Mouse (Mus musculus) thymus, adult 2 months (tissue): ENCODE results near the gene Lyl1. TPM values are rescaled to one million over a fixed set of nuclear protein-coding genes. Genes with fewer than 3 reads are reported as not detected.
A peak's percentile ranks its signal among the peaks of the same experiment; 100 is the strongest.

Source experiments
- DNase-seq: peaks from one replicate; pipeline ENCODE4 v3.0.0; 2021
- H3K27ac ChIP-seq: fragments of 200-500 bp; 2 replicates; pipeline ENCODE4 v1.5.1; 2012; ENCODE audit warnings: low read length, control low read depth; ENCODE audit not compliant: control insufficient read depth, insufficient read depth
- H3K27me3 ChIP-seq: fragments of 200-500 bp; 2 replicates; pipeline ENCODE4 v1.6.1; 2012; ENCODE audit warnings: mild to moderate bottlenecking, low read length, moderate library complexity, mixed read lengths; ENCODE audit not compliant: control insufficient read depth, insufficient read depth
- H3K36me3 ChIP-seq: fragments of 200-500 bp; 2 replicates; pipeline ENCODE4 v1.6.1; 2012; ENCODE audit warnings: mild to moderate bottlenecking, low read length, moderate library complexity; ENCODE audit not compliant: control insufficient read depth, insufficient read depth
- H3K4me1 ChIP-seq: fragments of 200-500 bp; replicated peaks from 2 replicates; pipeline ENCODE4 v1.6.1; 2012; ENCODE audit warnings: low read length; ENCODE audit not compliant: control insufficient read depth, insufficient read depth
- H3K4me3 ChIP-seq: fragments of 200-500 bp; 2 replicates; pipeline ENCODE4 v1.5.1; 2012; ENCODE audit warnings: mild to moderate bottlenecking, low read length, control low read depth, moderate library complexity; ENCODE audit not compliant: control insufficient read depth, insufficient read depth
- CTCF ChIP-seq: fragments of 200-500 bp; IDR thresholded peaks from 2 replicates; pipeline ENCODE4 v1.5.1; 2012; ENCODE audit warnings: mild to moderate bottlenecking, control low read depth, low read length, moderate library complexity, borderline replicate concordance; ENCODE audit not compliant: control insufficient read depth, poor library complexity, insufficient read depth; ENCODE audit errors: extremely low read depth
- POLR2A ChIP-seq: fragments of 200-500 bp; IDR thresholded peaks from 2 replicates; pipeline ENCODE4 v1.6.1; 2012; ENCODE audit warnings: mild to moderate bottlenecking, low read length, control low read depth, moderate library complexity; ENCODE audit not compliant: control insufficient read depth, poor library complexity, insufficient read depth; ENCODE audit errors: extremely low read depth
- WGBS: fragments of 180-500 bp; shearing (Covaris S2); methylation state at CpG from one replicate; pipeline ENCODE4 v1.1.7; 2018; 5-methylcytosine and 5-hydroxymethylcytosine counted together
- polyA plus RNA-seq: library from polyadenylated mRNA; depleted of rRNA; stranded (reverse); fragments of >200 nt; gene quantifications from 2 replicates; pipeline ENCODE4 v1.2.3, GENCODE M21; 2012

Gene Lyl1
- polyA plus RNA-seq, 1 experiment = 7.1 TPM

GRCm38 (mm10) chr8:84707267-84707883, 6.1 kb downstream of the Lyl1 start:
- TF ChIP-seq CTCF (0 out of 2 replicates have a peak, but pooled peaks have one; percentile 12), POLR2A (no peak)
- 6% methylated on average over 22 of the region's 22 CpGs for WGBS
- Histone ChIP-seq H3K27ac (no peak overlapping the region), H3K4me3 (no peak overlapping the region), H3K27me3 (peaks cover 20% of the 10 kb centered on the region), H3K4me1 (peaks cover 30% of the 10 kb centered on the region), H3K36me3 (no peaks in the 10 kb centered on the region)
- peak; percentile 41 for DNase-seq

- H3K27me3 ChIP-seq = peaks cover 20% of the 10 kb centered on the region
- 69% methylated on average over 15 of the region's 15 CpGs for WGBS
- H3K4me3 ChIP-seq = no peak overlapping the region
- no peaks in the 10 kb centered on the region for H3K36me3 ChIP-seq
- no peak for DNase-seq
- no peak for TF ChIP-seq CTCF
- peaks cover 23% of the 10 kb centered on the region for H3K4me1 ChIP-seq
- no peak overlapping the region for H3K27ac ChIP-seq
These were observed 6.8 kb downstream of the Lyl1 start for GRCm38 (mm10) chr8:84708071-84708541.

GRCm38 (mm10) chr8:84708774-84709475, 7.7 kb downstream of the Lyl1 start:
- Histone ChIP-seq H3K4me1 (peaks cover 16% of the 10 kb centered on the region), H3K27me3 (peaks cover 20% of the 10 kb centered on the region), H3K36me3 (no peaks in the 10 kb centered on the region), H3K27ac (no peak overlapping the region), H3K4me3 (no peak overlapping the region)
- peak; percentile 81 for DNase-seq
- 38% methylated on average over 12 of the region's 12 CpGs for WGBS
- TF ChIP-seq POLR2A (no peak), CTCF (peak; percentile 96)

- H3K27me3 ChIP-seq = peaks cover 20% of the 10 kb centered on the region
- H3K4me3 ChIP-seq = no peak overlapping the region
- WGBS = 98% methylated on average over 1 of the region's 1 CpGs
- TF ChIP-seq CTCF = no peak
- peaks cover 11% of the 10 kb centered on the region for H3K4me1 ChIP-seq
- DNase-seq = no peak
- H3K36me3 ChIP-seq = no peaks in the 10 kb centered on the region
- no peak overlapping the region for H3K27ac ChIP-seq
These were observed 8.7 kb downstream of the Lyl1 start for GRCm38 (mm10) chr8:84709931-84710330.

- H3K4me3 ChIP-seq = no peak overlapping the region
- peaks cover 11% of the 10 kb centered on the region for H3K4me1 ChIP-seq
- H3K27me3 ChIP-seq = peaks cover 13% of the 10 kb centered on the region; the same call in 1 of the 2 replicates
- no peak for TF ChIP-seq CTCF
- TF ChIP-seq POLR2A = no peak
- 93% methylated on average over 3 of the region's 3 CpGs for WGBS
- no peaks in the 10 kb centered on the region for H3K36me3 ChIP-seq
- DNase-seq = no peak
- H3K27ac ChIP-seq = no peak overlapping the region
These were observed 10.1 kb downstream of the Lyl1 start for GRCm38 (mm10) chr8:84711312-84711711.

GRCm38 (mm10) chr8:84711933-84712758, 10.9 kb downstream of the Lyl1 start:
- no peak for DNase-seq
- Histone ChIP-seq H3K4me1 (peaks cover 7% of the 10 kb centered on the region), H3K36me3 (no peaks in the 10 kb centered on the region), H3K4me3 (no peak overlapping the region), H3K27me3 (peaks cover 5% of the 10 kb centered on the region; the same call in 1 of the 2 replicates), H3K27ac (no peak overlapping the region)
- TF ChIP-seq POLR2A = no peak
- no peak for TF ChIP-seq CTCF
- WGBS = 77% methylated on average over 11 of the region's 11 CpGs
